Mouse (Mus musculus): ENCODE data around the gene Krtap14.
A peak's percentile ranks its signal among the peaks of the same experiment; 100 is the strongest.

Gene Krtap14

DNA sequence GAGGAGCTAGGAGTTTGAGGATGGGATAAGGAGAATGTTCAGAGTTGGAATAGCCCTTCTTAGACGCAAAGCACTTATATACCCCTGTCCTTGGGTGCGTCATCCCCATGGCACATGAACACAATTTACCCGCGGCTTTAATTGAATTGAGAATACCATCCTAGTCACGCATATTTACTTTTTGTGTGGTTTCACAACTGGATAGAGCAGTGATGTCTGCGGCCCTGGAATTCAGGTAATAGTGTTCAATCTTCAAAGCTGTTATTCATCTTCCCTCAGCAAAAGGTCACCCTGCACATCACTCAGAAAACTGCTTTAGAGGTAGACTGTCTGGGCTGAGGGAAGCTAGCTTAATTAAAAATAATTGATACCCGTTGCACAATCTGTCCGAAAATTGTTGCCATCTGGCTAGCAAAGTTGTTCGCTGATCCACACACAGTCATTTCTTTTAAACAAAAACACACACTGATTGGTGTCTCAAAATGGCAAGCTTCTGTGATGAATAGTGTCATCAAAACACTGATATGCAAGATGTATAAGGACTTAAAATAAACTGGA is at the start of gene Krtap14:
Krtap14 (minus strand) TSS at position 51 of the 558 bp plus-strand sequence.
- no peak for DNase-seq (ENCODE audit: low read depth, low spot score)

DNA sequence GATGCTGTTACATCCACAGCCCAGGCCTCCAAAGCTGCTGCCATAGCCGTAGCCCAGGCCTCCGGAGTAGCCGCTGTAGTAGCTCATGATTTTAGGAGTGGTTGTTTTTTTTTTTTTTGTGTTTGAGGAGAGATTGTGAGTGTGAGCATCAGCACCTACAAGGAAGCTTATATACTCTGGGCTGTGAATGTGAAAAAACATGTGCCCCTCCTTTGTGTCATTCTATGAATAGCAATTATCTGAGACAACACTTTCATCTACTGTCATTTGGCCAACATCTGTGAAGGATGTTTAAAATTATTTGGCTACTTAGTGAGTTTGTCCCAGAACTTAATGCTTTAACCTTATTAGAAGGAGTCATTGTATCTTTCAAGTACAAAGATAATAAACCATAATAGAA is 48.2 kb upstream of the Krtap14 start, which contains the start of gene Krtap19-2:
Krtap19-2 (minus strand) TSS at position 101 of the 400 bp plus-strand sequence.
- DNase-seq (ENCODE audit: low read depth, low spot score): no peak

DNA sequence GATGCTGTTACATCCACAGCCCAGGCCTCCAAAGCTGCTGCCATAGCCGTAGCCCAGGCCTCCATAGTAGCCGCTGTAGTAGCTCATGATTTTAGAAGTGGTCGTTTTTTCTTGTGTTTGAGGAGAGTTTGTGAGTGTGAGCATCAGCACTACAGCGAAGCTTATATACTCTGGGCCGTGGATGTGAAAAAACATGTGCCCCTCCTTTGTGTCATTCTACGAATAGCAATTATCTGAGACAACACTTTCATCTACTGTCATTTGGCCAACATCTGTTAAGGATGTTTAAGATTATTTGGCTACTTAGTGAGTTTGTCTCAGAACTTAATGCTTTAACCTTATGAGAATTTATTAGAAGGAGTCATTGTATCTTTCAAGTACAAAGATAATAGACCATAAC is 43.4 kb upstream of the Krtap14 start, which contains the start of gene Krtap19-1:
Krtap19-1 (minus strand) TSS at position 101 of the 400 bp plus-strand sequence.
- DNase-seq (ENCODE audit: low read depth, low spot score): no peak

DNA sequence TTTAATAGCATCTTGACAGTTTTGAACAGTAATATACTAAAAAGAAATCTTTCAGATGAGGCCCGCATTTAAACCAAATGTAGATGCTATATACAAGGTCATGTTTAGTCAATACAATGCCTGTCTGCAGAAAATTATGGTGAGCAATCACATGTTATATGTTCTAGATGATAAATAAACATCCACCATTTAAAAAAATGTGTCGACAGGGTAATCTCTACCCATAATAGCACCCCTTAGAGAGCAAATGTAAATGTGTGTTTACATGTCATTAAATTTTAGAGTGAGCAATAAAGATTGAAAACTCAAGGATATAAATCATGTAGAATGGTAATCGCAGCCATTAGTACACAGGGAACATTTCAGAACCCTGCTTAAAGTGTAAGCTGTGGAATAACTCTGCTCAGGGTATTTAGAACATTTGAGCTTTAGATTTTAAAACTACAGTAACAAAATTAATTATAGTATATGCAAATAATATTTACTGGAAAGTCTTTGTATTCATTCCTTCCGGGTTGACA is 39.0 kb upstream of the Krtap14 start:
- no peak for DNase-seq (ENCODE audit: low read depth, low spot score)

DNA sequence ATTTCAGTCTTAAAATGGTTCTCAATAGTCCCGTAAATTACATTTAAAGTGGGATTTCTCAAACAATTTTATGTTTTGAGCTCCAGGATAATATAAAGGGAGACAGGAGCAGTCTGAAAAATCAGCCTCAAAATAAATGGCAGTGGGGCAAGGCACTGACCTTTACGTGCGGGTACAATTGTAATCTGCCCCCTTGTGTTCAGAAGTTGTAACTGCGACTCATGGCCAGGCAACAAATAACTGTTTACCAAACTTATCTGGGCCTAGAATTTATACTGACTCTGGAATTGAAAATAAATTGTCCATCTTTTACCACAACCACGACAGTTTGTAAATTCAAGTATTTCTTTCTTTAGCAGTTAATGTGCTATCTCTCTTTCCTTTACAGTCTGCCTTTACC is 25.5 kb upstream of the Krtap14 start:
- DNase-seq (ENCODE audit: low read depth, low spot score): peak; percentile 47

DNA sequence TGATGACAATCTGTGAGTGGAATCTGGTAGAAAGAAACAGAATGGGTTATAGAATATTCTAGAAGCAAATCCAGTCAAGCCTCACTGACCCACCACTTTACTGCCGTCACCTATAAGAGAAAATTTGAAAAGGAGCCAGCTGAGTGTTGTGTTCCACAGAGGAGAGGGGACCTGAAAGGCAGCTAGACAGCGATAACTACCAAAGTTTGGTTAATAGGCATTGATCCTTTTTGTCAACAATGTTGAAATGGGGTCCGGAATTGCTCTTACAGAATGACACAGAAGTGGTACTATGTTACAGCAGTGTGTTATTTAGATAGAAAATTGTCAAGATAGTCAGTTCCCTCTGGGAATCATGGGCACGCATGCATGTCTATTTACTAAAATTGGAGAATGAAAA is 22.6 kb upstream of the Krtap14 start:
- DNase-seq (ENCODE audit: low read depth, low spot score): no peak

DNA sequence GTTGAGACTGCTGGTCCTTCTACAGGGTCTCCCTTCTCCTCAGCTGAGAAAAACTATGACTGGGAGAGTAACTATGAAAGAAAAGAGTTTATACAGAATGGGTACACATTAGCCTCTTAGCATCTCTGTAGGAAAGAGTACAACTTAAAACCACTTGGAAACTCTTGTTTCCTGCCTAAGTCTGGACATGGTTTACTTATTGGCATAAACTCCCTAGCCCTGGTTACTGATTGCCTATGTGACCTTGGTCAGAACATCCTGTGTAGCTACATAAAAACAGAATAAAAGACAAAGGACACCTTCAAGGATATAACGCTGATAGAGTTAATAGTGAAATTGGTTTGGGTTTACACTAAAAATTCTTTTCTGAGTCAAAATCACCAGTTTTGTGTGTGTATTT is 21.4 kb upstream of the Krtap14 start:
- DNase-seq (ENCODE audit: low read depth, low spot score): no peak

DNA sequence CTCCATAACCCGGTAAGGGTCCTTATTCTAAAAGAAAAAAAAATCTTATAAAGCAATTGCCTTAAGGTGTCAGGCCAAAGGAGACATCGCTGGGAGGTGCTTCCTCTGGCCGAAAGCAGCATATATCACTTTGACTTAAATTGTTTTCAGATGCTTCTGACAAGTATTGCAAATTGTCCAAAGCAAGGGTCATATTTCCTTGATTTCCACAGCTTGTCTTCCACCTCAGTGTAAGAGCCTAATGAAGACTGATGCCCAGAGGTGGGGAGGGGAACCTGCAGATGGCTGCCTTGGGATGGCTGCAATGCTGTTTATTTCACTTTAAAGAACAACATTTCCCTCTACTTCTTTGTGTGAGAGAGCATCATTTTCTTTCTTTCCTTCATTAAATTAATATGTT is 1.0 kb upstream of the Krtap14 start:
- no peak for DNase-seq (ENCODE audit: low read depth, low spot score)

DNA sequence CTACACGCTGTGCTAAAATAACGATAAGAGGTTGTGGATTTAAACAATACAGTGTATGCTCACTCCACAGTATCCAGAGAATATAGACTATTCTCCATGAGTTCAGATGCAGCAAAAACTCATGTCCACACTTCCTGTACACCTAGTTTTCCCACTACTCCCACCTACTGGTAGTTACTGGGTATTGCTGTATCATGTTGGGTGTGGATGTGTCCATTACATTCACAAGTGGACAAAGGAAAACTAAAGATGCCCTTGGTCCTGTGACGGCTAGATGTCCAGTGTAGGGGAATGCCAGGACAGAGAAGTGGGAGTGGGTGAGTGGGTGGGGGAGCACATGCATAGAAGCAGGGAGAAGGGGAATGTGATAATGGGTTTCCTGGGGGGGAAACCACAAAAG is 2.2 kb downstream of the Krtap14 start:
- peak; percentile 66 for DNase-seq (ENCODE audit: low read depth, low spot score)

DNA sequence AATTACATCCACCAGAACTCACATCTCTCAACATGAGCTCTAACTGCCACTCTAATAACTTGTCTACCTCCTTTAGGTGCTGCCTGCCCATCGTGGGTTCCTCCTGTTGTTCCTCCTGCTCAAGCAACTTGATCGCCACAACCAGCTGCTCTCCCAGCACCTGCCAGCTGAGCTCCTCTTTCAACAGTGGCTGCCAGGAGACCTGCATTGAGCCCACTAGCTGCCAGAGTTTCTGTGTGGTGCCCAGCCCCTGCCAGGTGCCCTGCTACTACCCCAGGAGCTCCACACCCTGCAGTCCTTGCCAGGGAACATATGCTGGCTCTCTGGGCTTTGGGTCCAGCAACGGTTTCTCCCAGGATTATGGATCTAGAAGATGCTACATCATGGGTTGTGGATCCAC is 5.9 kb downstream of the Krtap14 start, which contains the start of gene Krtap15:
Krtap15 (plus strand) TSS at position 150 of the 400 bp plus-strand sequence.
- no peak for DNase-seq (ENCODE audit: low read depth, low spot score)

DNA sequence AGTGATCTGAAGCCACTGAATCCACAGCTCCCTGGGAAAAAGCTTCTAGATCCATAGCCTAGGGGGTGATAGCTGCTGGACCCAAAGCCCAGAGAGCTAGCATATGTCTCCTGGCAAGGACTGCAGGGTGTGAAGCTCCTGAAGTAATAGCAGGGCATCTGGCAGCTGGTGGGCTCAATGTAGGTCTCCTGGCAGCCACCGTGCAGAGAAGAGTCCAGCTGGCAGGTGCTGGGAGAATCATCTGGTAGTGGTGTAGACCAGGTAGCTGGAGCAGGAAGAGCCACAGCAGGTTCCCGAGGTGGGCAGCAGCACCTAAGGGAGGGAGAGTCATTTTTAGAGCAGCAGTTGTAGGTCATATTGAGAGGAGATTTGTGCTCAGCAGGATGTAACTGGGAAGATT is 14.1 kb downstream of the Krtap14 start, which contains the start of gene Gm20741:
Gm20741 (minus strand) TSS at position 394 of the 400 bp plus-strand sequence.
- DNase-seq (ENCODE audit: low read depth, low spot score): no peak

DNA sequence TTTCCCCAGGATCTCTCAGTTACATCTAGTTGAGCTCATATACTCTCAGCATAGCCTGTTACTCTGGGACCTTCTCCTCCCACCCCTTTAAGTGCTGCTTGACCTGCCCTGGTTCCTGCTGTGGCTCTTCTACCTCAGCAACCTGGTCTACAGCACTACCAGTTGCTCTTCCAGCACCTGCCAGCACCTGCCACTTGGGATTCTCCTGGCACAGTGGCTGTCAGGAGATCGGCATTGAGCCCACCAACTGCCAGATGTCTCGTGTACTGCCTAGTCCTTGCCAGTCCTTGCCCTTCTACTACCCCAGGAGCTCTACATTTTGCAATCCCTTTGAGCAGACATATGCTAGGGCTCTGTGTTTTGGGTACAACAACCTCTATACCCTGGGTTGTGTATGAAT is 39.2 kb downstream of the Krtap14 start:
- no peak for DNase-seq (ENCODE audit: low read depth, low spot score)

DNA sequence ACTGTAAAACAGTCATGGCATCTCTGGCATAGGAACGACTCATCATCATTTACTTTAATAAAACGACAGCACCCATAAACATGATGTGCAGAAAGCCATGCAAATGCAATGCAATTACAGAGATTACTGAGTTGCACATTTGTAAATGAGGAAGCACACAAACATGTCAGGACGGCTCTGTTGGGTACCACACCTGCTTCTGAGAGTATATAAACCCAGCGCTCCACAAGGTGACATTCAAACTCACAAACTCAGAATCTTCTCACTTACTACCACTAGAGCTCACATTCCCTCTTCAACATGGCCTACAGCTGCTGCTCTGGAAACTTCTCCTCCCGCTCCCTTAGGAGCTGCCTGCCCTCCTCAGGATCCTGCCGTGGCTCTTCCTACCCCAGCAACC is 48.3 kb downstream of the Krtap14 start, which contains the start of gene Gm5965:
Gm5965 (plus strand) TSS at position 301 of the 400 bp plus-strand sequence.
- no peak for DNase-seq (ENCODE audit: low read depth, low spot score)

DNA sequence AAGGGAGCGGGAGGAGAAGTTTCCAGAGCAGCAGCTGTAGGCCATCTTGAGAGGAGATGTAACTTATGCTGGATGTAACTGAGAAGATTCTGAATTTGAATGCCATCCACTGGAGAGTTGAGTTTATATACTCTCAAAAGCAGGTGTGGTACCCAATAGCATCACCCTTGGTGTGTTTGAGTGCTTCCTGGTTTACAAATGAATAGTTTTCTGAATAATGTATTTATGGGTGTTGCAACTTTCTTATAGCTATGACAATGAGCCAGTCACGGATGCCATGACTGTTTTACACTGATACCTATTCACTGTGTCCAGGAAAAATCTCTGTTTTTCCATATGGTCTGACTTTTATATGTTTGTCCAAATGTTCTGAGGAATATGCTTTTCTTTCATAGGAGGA is 51.8 kb downstream of the Krtap14 start, which contains the start of gene 2310057N15Rik:
2310057N15Rik (minus strand) TSS at position 101 of the 400 bp plus-strand sequence.
- DNase-seq (ENCODE audit: low read depth, low spot score): no peak

All from ES-CJ7 (cell line).